Mouse (Mus musculus) spleen, adult 18-20 months (tissue): ENCODE data around the gene Phactr4.
"Not testable (repeated sequence)": the region's sequence is repeated elsewhere in the genome, so short reads cannot be mapped to it uniquely, and the experiment has no call there.

Source experiments
- DNase-seq, 2 experiments: peaks; one replicate each; pipeline ENCODE4 v3.0.0; 2022; ENCODE audit warnings: mixed read lengths in 2 of 2

The Phactr4 gene

DNA sequence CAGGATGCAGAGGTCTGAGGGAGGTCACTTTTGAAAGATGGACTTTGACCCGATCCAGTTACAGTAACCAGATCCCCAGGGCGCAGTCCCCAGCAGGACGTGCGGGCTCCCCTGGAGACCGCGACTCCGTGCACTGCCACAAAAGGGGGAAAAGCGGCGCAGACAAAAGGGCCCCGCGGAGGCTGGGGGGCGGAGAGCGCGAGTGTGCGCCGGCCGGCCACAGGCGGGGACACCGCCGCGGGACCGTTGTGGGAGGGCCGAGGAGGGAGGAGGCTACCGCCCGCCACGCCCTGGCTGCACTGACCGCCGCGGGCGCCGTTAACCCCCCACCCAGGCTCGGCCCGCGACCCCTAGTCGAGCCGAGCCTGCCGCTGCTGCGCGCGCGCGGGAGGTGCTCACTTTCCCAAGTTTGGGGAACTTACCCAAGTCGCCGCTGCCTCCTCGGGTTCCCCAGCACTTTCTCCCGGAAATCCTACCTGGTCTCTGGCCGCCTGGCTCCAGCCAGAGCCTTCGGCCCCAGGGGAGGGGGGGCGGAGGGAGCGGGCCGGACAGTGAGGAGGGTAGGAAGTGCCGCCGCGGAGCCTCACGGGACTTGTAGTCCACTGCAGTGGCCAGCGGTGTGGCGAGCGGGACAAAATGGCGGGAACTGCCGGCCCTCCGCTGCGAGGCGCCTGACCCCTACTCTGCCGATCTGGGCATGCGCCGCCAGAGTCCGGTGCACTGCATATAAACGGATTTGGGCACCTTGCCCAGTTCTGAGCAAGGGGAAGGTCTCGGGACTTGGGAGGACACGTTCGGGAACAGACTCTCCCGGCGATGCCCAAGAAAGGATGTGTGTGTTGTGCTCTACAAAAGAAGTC, at the start of gene Phactr4:
Phactr4 (minus strand) TSS at position 567 of the 860 bp plus-strand sequence.
- DNase-seq: peak; percentile 86 to 90

DNA sequence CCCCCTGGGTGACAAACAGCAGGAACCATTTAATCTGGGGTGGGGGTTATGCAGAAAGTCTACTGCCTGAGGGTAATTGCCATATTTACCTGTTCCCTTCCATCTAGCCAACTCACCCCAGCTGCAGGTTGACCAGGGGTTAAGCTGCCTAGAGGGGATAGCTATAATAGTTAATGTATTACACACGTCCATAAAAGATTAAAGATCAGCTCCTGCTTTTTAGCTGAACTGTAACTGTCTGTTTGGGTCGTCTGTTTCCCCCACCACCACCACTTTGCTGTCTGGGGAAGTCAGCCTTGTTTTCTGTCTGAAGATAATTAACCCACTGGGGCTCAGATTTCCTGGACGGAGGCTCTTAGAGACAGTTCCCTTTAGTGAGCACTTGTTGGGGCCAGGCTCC, 47.6 kb upstream of the Phactr4 start:
- DNase-seq: no peak

DNA sequence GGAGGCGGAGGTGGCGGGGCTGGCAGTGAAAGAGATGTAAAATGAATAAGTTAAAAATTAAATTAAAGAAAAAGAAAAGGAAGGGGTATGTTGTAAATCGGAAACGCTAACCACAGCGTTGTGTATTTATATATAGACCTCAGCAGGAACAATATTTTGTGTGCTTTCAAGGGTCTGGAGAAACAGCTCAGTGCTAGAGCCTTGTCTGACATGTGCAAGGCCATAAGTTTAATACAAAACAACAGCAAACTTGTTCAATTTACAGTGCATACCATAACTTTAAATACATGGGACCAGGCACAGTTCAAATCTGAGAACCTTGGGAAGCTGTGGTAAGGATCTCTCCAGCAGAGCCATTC, 41.9 kb upstream of the Phactr4 start:
- DNase-seq: no peak

DNA sequence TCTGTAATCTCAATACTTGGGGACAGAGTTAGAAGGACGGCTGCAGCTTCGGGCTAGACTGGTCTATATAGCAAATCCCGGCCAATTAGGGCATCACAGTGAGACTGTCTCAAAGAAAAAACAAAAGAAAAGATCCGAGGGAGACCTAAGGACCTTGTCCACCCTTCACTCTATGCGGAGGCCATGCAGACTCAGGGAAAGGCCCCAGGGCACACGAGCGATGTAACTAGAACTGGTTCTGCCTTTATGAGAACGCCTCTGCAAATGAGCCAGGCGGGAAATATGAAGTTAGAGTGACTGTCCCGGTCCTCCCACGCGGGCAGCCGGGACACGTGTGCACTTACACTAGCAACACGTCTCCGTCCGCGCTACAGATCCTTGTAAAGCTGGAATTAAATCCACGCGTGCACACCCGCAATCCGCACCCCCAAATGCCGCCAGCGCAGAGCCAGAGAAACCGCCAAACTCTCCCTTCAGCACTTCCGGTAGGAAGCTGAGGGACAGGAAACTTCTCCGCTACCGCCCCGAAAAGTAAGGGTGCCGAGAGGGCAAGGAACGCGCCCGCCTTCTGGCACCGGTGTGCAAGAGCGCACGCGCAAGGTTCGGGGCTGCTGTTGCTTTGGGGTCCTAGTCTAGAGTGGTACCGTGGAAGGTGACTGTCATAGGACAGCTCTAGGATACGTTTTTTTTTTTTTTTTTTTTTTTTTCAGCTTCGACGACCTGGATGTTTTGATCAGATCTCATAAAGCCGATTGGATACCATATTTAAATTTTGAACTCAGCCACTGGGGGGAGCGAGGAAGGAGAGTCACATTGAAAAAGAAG, 41.4 kb upstream of the Phactr4 start, which contains the start of gene Med18:
Med18 (minus strand) TSS at position 492 of the 825 bp plus-strand sequence.
- DNase-seq: peak; percentile 88 to 90

DNA sequence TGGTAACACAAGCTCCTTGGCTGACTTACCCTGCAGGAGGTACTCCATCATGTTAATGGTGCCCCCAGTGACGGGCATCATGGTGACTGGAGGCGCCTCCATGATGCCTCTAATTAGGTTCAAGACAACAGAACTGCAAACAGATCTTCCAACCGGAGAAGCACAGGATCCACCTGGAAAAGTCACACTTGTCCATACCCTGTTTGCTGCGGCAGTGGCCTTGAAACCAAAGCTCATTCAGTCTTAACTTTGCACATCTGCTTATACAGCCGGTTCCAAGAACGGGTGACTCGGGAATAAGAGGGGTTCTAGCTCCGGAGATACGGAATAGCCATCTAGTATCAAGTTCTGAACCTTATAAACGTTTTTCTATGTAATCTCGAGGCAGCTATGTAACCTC, 40.5 kb upstream of the Phactr4 start:
- no peak for DNase-seq

DNA sequence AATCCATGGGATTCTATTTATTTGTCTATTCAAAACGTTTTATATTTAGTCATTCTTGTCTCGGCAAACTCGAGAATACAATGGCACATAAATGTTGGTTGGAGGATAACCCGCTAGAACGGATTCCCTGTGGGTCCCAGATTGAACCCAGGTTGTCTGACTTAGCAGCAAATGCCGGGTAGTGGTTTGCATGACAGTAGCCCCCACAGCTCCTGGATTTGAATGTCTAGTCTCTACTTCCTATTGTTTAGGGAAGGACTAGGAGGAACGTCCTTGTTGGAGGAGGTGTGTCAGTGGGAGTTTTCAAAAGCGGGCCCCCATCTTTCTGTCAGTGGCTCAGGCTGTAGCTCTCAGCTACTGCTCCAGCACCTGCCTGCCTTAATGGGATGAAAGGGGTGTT, 37.9 kb upstream of the Phactr4 start:
- no peak for DNase-seq

DNA sequence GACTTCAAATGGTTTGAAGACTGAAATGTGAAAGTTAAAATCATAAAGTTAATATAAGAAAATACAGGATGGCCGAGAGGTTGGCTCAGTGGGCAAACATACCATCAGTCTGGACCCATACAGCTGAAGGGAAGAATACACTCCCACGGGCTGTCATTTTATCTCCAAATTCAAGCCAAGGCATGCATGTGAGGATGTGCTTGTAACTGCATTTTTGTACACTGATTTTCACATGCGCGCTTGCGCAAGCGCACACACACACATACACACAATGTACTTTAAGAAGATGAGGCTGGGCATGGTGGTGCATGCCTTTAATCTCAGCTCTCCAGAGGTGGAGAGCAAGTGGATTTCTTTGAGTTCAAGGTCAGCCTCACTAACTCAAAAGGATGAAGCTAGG, 33.3 kb upstream of the Phactr4 start:
- DNase-seq: no peak

DNA sequence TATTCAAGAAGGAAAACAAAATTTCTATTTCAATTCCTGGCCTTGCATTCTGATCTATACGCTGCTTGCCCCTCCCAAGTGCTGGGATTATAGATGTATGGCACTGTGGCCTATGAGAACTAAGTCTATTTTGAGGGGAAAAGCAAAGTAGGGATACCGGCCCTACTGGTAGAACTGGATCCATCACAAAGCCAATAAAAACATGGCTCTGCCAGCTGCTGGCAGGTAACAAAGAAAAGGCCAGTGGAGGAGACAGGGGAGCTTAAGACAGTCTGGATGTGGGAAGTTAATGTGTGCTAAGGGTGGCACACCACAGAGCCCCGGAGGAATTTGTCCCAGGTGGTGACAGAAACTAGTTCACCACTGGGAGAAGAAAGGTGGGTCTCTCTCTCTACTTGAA, 32.9 kb upstream of the Phactr4 start:
- DNase-seq: no peak

DNA sequence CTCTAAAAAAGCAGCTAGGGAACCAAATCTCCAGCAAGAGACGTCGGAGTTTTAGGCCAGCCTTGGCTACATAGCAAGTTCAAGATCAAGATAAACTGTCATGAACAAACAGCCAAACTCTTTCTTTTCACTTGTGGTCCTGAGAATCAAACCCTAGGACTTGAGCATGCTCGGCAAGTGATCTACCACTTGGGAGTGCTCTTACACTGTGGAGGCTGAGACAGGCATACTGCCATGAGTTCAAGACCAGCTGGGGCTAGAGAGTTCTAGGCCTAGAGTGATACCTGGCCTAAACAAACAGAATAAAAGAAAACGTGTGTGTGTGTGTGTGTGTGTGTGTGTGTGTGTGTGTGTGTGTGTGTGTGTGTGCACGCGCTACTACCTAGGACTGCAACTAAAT, 31.9 kb upstream of the Phactr4 start:
- DNase-seq: no peak

DNA sequence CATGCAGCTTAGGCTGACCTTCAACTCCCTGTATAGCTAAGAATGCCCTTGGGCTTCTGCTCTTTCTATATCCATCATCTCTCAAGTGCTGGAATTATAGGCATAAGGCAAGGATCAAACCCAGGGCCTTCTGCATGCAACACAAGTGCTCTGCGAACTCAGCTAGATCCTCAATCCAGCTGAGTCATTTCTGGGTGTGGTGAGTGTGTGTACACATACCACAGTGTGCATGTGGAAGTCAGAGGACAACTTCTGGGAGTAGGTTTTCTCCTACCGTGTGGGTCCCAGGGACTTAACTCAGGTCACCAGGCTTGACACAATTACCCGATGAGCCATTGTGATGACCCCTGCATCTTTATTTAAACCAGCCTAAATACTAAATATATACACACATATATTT, 27.5 kb upstream of the Phactr4 start:
- no peak for DNase-seq

DNA sequence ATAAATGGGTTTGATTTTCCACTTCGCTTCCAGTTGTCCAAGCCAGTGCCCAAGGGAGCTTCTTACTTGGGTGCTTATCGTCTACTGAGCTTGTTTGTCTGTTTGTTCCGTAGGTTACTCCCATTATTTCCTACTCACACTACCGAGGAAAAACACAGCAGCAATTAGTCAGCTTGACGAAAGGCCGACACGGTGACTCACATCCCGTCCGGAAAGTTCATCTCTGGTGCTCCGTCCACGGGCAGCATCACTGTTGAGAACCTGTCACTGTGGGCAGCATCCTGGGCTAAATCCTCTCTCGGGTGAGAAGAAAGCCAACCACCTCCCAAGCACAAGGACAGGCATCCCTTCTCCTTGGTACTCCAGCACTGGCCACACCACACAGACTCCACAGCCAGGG, 23.8 kb upstream of the Phactr4 start:
- no peak for DNase-seq

DNA sequence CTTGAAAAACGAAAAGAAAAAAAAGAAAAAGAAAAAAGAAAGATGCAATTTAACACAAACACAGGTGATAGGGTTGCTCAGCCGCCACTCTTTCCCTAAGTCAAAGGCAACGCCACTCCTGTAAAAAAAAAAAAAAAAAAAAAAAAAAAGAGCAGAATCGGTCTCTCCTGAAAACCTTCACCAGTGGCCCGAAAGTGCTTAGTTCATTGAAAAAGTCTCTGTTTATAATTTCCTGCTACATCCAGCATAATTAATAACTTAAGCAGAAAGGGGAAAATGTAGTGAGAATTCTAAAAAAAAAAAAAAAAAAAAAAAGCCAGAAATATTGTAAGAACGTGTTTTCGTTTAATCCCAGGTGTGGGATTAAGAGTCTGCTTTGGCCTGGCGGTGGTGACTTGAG, 22.2 kb upstream of the Phactr4 start:
- no peak for DNase-seq

DNA sequence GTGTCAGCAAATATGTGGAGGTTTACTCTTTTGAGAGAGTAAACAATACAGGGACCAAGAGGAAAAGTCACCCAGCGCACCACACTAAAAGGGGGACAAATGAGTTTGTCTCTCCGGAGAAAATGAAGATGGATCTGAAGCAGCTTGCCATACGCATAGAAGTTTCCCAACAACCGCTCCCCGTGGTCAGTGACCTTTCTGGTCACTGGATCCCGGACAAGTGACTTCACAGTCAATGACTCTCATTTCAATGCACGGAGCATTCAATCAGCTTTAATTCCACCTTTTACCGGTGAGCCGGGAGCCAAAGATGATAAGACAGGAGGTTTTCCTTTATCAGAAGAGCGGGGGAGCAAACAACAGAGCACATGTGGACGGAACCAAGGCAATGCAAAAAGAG, 15.6 kb upstream of the Phactr4 start:
- DNase-seq: no peak

DNA sequence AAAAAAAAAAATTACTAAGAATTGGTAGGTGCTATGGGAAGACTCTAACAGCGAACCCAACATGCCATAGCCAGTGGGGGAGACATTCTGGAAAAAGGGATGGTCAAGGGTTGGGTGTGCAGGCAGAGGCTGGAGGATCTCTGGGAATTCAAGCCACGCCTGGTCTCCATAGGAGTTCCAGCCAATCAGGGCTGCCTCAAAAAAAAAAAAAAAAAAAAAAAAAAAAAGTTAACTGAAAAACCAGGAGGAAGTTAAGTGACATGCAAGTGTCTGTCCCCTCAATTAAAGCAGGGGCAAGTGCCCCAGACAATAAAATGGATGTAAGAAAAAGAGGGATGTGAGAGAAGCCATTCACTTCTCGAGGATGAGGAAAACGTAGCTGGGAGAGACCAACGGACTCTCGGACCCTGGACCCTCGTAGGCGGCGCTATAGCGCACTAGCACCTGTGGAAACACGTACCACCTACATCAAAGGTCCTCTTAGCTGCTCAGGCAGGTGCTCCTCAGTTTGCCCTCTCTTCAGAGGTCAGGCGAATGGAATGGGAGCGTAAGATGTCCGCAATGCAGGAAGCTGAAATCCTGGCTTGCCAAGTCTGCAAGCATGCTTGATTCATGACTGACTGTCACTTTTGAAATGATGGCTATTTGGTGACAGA, 10.6 kb upstream of the Phactr4 start:
- no peak for DNase-seq

DNA sequence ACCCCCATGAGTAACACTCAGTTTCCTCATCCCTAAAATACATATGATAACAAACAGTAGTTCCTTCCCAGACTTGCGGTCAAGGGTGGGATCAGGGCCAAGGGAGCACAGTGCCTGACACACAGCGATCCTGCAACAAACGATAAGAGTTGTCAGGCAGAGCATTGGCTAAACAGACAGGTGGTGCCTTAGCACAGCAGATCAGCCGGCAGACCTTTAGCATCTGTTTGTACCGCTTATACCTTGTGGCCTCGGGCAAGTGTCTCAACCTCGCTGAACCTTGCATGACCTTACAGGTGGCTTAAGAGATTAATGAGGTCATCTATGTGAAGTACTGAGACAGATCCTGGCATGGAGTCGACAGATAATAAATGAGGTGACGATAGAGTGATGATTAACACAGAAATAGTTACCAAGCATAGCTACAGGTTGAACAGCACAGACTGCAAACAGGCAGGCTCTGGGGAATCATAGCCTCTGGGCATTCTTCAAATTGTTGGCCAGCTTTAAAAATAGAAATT, 5.8 kb upstream of the Phactr4 start:
- no peak for DNase-seq

DNA sequence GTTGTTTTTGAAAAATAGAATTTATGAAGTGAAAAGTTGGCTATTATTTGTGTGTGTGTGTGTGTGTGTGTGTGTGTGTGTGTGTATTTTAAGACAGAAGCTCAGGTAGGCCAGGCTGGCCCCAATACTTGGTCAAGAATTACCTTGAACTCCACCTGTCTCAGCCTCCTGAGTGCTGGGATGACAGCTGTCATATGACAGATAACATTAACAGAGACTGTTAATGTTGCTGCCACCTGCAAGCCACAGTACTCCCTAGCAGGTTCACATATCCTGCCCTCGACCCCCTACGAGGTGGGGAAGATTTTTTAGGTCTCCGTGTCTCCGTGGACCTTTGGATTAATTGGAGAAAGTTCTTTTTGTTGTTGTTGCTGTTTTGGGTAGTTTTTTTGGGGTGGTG, 5.2 kb upstream of the Phactr4 start:
- no peak for DNase-seq

DNA sequence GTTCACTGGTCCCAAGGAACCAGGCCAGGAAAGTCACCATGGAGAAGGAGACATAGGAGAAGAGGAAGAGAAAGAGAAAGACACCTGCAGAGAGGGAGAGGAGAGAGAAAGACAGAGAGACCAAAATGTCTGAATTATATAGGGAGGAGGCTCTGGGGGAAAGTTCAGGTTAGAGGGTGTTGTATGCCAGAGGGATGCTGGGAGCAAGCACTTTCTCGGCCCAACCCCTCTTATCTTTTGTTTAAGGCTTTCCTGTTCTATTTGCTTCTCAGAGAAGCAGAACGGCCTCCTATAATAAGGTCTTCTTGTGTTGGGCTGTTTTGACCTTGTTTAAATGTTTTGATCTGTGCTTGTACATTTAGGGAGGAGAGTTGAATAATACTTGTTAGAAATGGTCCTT, 3.7 kb upstream of the Phactr4 start:
- DNase-seq: no peak

DNA sequence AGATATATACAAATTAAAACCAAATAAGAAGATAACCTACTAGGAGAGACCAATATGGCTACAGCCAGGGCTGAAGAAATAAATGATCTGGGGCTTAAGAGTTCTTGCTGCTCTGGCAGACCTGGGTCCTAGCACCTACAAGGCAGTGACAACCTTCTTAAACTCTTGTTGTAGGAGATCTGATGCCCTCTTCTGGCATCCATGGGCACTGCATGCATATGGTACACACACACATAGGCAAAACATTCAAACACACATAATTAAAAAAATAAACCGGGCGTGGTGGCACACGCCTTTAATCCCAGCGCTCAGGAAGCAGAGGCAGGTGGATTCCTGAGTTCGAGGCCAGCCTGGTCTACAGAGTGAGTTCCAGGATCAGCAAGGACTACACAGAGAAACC, 2.5 kb upstream of the Phactr4 start:
- DNase-seq: no peak

DNA sequence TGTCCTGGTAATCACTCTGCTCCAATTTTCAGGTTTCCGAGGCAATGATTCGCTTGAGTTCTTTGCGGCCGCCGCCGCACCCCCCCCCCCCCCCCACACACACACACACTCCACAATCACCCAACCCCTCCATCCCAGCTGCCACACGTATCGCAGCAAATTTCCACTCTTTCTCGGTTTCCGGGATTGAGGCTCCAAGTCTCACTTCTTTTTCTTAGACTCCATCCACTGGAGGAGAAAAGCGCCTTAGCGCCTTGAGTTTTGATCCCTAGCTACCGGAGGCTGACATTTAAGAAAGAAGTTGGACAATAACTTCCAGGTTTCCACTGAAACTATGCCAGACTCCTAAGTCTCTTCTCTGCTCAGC, 750 bp downstream of the Phactr4 start:
- no peak for DNase-seq

DNA sequence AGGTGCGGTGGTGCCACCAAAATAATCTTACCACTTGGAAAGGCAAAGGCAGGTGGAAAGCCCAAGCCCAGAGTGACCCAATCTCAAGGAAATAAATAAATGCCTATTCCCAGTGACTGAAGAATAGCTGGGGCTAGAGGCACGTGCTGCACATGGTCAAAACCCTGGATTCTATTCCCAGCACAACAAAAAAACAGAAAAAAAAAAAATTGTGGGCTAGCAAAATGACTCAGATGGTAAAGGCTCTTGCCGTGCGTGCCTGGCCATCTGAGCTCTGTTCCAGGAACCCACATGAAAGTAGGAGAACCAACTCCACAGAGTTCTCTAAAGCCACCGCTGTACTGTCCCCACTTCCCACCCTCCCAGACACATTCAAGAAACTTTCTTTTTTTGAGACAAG, 1.8 kb downstream of the Phactr4 start:
- no peak for DNase-seq

DNA sequence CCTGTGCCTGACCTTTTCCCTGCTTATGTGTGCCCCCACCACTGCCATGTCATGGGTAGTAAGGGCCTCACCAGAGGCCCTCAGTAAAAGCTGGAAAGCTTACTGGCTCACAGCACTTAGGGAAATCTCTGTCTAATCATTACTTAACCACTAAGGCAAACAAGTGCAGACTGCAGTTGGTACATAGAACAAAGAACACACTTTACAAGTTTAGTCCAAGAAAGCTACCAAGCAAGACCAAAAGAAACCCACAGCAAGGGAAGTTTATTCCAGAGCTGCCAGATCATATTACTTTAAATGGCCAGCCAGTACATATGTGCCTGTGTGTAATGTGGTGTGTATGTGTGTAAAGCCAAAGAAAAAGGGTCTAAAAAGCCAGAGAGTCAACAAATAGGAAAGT, 6.3 kb downstream of the Phactr4 start:
- no peak for DNase-seq

DNA sequence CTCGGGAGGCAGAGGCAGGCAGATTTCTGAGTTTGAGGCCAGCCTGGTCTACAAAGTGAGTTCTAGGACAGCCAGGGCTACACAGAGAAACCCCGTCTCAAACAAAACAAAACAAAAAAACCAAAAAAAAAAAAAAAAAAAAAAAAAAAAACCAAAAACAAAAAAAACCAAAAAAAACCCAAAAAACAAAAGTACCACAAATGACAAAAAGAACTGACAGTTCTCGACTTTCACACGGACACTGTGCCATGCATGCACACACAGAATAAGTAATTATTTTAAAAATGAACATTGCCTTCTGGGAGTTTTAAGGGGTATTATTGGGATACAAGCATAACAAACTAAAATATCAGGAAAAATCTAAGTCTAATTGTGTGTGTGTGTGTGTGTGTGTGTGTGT, 9.0 kb downstream of the Phactr4 start:
- not testable (repeated sequence) for DNase-seq

DNA sequence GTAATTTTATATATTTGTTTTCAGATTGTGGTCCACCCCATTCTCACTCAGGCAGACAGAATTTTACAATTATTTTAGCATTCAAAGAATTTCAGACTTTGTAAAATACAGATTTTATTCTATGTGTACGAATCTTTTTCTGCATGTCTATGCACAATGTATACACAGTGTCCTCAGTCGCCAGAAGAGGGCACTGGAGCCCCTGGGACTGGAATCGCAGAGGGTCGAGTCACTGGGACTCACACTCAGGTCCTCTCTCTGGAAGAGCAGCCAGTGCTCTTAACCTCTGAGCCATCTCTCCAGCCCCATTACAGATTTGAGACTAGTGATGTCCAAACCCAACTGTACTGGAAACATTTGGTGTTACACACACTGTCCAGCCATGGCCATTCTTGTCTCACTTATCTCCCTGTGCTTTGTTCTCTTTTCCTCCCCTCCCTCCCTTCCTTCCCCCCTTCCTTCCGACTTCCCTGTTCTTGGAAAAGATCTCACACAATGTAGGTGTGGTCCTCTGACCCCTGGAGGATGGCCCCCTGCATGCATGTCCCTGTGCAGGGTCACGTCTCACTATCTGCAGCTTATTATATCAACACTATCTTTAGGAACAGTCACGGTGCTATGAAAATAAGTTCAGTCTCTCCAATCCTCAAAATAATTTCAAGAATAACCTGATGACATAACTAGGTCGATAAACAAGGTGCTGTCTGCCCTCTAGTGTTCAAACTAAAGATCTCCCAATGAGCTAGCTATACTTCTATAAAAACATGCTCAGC, 10.8 kb downstream of the Phactr4 start:
- peak in 1 of 2 experiments; percentile 16 for DNase-seq
